Mouse (Mus musculus): ENCODE results near the gene Nectin1. TPM values are rescaled to one million over a fixed set of nuclear protein-coding genes. Genes with fewer than 3 reads are reported as not detected.
A peak's percentile ranks its signal among the peaks of the same experiment; 100 is the strongest.

Gene Nectin1
- polyA plus RNA-seq, 1 experiment: 13.8 TPM

- no peak for DNase-seq (ENCODE audit: low spot score)
Measured at GRCm38 (mm10) chr9:43741277-43741676, 2.5 kb upstream of the Nectin1 start.

- no peak for DNase-seq (ENCODE audit: low spot score)
Measured at GRCm38 (mm10) chr9:43742066-43742465, 1.7 kb upstream of the Nectin1 start.

- no peak for DNase-seq (ENCODE audit: low spot score)
Measured at GRCm38 (mm10) chr9:43742902-43743646, 710 bp upstream of the Nectin1 start.

DNA sequence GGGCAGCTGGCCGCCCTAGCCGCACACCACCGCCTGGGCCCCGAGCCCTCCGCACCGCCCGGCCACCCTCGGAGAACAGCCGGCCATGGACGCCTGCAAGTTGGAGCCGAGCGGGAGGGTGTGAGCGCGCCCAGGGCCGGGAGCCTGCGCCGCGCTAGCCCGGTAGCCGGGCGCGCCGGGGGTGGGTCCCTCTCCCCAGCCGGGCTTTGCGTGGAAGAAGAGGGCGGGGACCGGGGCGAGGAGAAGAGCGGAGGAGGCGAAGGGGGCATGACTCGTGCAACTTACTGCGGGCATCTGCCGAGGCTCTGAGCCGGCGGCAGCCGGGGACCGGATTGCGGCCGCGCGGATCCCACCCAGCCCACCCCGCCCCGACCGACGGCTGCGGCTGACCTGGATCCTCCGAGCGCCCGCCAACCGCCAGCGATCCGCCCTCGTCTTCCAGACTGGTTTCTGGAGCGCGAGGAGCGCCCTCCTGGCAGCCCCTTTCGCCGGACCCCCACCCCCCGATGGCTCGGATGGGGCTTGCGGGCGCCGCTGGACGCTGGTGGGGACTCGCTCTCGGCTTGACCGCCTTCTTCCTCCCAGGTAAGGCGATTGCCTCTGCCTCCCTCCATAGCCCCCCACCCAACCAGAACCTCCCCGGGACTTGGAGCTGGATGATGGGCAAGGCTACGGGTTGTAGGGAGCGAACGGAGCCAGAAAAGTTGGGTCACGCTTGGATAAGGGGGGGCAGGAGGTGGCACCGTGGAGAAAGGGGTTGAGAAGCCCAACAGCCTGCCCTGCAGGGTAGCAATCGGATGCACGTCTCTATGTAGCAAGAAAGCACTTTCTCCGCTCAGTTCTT lies 576 bp downstream of the Nectin1 start:
- DNase-seq (ENCODE audit: low spot score): no peak

GRCm38 (mm10) chr9:43745051-43745792 lies 1.4 kb downstream of the Nectin1 start:
- no peak for DNase-seq (ENCODE audit: low spot score)

DNA sequence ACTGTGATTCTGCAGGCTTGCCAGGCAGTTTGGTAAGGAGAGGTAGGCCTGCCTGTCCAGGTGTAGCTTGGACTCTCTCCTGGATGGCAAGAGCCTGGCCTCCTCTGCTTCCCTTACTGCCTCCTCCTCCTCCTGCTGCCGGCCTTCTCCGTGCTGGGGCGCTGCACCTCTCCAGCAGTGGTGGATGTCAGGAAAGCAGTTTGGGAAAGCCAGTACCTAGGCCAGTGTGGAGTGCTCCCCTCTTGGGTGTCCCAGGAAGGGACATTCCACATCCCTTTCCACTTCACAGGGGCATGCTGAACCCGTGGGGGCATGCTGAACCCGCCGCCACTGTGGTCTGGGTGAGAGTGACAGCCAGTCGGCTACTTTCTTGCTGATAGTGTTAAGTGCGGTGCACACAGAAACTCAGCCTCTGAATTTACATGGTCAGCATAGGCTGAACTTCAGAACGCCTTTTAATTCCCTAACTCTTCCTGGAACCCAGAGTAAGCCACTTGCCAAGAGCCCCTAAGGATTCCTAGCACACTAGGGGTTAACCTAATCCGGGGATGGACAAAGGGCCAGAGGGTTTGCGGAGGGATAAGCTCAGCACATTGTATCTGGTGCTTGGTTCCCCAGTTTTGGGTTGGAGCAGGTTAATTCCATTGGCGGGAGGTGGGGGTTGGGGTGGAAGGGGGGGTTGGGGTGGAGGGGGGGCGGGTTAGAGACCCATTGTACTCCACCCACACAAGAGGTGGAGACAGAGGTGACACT lies 2.3 kb downstream of the Nectin1 start:
- DNase-seq (ENCODE audit: low spot score): no peak

- DNase-seq (ENCODE audit: low spot score): no peak
Measured at GRCm38 (mm10) chr9:43747710-43748109, 3.9 kb downstream of the Nectin1 start.

DNA sequence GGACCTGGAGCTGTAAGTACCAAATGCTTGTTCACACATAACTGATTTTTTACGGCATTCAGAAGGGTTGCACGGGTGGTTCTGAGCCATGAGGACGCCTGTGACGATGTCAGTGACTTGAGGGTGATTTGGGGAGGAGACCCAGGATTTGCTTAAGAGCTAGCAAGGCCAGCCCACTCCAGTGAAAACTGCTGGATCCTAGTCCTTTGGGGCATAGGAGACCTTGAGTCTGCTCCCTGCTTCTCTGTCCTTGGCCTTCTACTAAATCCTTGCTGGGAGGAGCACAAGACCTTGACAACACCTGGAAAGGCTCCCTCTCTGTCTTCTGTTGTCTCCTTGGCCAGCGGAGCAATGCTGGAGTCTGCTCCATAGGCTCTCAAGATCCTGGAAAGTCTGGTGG lies 4.7 kb downstream of the Nectin1 start:
- DNase-seq (ENCODE audit: low spot score): no peak

GRCm38 (mm10) chr9:43750053-43750452 lies 6.3 kb downstream of the Nectin1 start:
- no peak for DNase-seq (ENCODE audit: low spot score)

DNA sequence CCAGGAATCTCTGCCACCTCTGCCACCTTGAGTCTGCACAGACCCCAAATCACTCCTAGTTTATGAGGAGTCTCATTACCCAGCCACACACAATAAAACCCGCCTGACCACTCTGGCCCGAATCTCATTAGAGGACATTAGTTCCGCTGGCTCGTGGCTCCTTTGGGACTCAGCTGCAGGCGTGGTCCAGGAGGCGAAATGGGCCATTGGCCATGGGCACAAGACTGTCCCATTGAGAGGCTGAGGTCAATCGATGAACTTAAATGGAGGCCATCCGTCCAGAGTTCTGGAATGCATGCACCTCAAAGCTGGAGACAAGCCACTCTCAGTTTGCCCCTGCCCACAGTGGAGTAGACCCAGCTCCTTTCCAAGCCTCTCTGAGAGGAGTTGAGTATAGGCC lies 7.3 kb downstream of the Nectin1 start:
- DNase-seq (ENCODE audit: low spot score): no peak

- DNase-seq (ENCODE audit: low spot score): no peak
Measured at GRCm38 (mm10) chr9:43753481-43753880, 9.7 kb downstream of the Nectin1 start.

GRCm38 (mm10) chr9:43754083-43754482 lies 10.3 kb downstream of the Nectin1 start:
- DNase-seq (ENCODE audit: low spot score): no peak

DNA sequence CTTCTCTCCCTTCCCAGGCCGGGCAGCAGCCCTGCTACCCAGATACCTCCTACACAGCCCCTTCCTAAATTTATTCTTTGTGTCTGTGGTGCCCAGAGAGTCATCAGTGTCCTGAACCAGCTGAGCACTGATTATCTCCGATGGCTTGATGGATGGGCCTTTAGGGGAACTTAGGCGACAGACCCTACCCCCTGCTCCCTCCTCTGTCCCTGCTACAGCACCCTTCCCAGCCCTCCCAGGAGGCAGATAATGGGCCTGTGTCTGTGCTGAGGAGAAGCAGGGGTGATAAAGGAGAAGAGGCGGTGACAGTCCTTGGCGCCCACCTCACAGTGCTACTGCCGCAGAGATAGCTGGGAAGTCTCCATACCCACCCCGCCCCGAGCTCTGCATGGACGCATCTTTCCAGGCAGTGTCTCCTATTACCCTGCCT lies 11.0 kb downstream of the Nectin1 start:
- no peak for DNase-seq (ENCODE audit: low spot score)

DNA sequence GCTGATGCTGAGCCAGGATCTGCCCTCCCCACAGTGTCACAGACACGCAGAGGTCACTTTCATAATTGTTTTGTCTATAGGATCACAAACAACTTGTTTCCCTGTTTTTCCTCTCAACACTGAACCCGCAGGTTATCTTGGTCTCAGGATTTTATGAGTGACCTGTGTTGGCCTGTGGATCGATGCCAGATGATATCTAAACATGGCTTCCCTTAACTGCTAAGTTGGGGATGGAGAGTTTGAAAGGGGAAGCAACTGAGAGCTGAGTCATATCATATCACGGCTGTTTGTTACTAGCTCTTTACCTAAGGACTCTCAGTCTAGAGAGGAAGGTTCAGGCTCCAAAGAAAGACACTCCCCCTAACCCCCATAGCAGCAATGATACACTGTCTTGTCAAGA lies 11.7 kb downstream of the Nectin1 start:
- no peak for DNase-seq (ENCODE audit: low spot score)

GRCm38 (mm10) chr9:43755928-43756327 lies 12.1 kb downstream of the Nectin1 start:
- DNase-seq (ENCODE audit: low spot score): no peak

DNA sequence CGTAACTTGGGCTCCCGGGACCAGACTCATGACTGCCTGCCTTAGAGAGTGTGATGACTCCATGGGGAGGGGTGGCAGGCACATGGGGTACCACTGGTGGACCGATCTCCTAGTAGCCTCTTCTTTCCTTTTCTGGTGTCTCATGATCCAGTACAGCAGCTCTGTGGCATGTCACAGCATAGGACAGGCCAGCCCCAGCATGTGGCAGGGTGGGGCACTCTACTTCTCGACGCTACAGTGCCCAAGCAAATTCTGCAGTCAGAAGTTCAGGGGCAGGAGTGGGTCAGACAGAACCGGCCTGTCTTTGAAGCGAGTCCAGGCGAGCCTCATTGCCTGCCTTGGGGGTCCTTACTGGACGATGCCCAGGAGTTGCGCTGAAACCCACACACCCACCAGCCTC lies 13.4 kb downstream of the Nectin1 start:
- peak; percentile 67 for DNase-seq (ENCODE audit: low spot score)

GRCm38 (mm10) chr9:43757972-43758965 lies 14.5 kb downstream of the Nectin1 start:
- no peak for DNase-seq (ENCODE audit: low spot score)

- no peak for DNase-seq (ENCODE audit: low spot score)
Measured at GRCm38 (mm10) chr9:43760078-43760477, 16.3 kb downstream of the Nectin1 start.

- no peak for DNase-seq (ENCODE audit: low spot score)
Measured at GRCm38 (mm10) chr9:43761181-43761820, 17.5 kb downstream of the Nectin1 start.

DNA sequence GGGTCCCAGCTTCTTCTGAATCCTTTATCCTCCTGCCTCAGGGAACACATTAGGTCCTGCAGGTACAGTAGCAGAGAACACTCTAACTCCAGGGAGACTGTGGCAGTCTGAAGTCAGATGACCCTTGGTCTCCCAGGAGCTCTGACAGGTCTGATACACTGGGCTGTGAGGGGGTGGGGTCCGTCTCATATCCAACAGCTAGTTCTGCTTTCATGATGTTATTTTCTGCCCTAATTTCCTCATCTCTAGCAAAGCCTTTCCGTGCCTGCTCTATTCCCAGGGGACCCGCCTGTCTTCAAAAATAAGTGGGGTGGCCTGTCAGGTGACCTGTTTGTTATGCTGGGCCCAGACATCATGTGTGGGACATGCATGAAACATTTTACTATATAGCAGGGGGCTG lies 18.2 kb downstream of the Nectin1 start:
- no peak for DNase-seq (ENCODE audit: low spot score)
